ENCODE assay signal across 14 mouse cellular contexts in the genomic region with DNA sequence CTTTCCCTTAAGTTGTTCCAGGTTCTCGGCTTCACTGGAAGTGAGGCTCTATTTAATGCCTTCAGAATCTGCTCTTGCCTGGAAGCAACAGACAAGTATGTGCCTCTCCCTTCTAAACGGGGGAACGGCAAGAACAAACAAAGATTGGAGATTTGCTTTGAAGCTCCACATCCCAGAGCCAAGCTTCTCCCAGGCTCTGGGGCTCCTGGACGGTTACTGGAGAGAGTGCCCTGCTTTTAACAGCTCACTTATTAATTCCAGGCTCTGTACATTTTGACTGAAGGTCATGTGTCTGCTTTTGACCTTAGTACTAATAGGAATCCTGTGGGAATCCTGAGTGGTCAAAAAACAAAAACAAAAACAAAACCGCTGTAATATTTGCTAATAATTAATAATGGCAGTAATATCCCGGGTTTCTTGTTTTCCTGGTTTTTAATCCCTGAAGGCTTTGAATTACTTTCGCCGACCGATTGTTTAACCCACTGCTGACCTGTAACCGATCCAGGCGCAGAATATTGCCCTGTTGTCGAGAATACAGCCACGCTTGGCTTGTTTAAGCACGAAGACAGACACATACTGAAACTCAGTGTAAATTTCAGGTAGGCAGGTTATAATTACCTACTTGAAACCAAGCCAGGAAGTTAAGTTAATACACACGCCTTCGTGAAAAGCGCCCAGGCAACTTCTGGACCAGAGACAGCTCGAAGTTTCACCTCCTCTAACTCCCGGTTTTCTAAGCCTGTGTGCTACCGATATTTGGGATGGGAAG. TPM values are rescaled to one million over a fixed set of nuclear protein-coding genes. Genes with fewer than 3 reads are reported as not detected.
DNase-seq lines count a peak whose midpoint lies in the region; ATAC-seq and TF ChIP-seq lines count a peak whose summit lies in the region.
"Had no signal": no experiment of that assay in that cellular context is flagged by ENCODE, and none has a peak within 500 bp of the region (broad histone marks: within the 10 kb centered on the region; RNA-seq: fewer than 3 reads in every experiment).

No protein-coding gene starts in this region.

- no peaks in the 10 kb centered on the region for H3K27me3 ChIP-seq in lung, embryonic 15.5 days
- no peaks in the 10 kb centered on the region for H3K27me3 ChIP-seq in kidney, adult 2 months (replicated peaks; ENCODE audit: control insufficient read depth, insufficient read depth, low read length)
- H3K27me3 ChIP-seq in limb, embryonic 12.5 days, result no peaks in the 10 kb centered on the region
- H3K27me3 ChIP-seq in forebrain, embryonic 14.5 days (replicated peaks; ENCODE audit: control insufficient read depth, insufficient read depth, low read length), result no peaks in the 10 kb centered on the region
- H3K27me3 ChIP-seq in hindbrain, embryonic 13.5 days, result no peaks in the 10 kb centered on the region
- no peaks in the 10 kb centered on the region for H3K27me3 ChIP-seq in forebrain, embryonic 15.5 days
- H3K27me3 ChIP-seq: midbrain, embryonic 15.5 days; neural tube, embryonic 15.5 days had no signal

- no peak overlapping the region for H3K4me3 ChIP-seq in lung, embryonic 15.5 days
- H3K4me3 ChIP-seq in kidney, adult 2 months (ENCODE audit: insufficient read depth, low read depth, low read length), result no peak overlapping the region
- H3K4me3 ChIP-seq in limb, embryonic 12.5 days (replicated peaks), result no peak overlapping the region
- H3K4me3 ChIP-seq in forebrain, embryonic 14.5 days (ENCODE audit: low read depth, low read length), result no peak overlapping the region
- H3K4me3 ChIP-seq in hindbrain, embryonic 13.5 days, result no peak overlapping the region
- H3K4me3 ChIP-seq in forebrain, embryonic 15.5 days, result no peak overlapping the region
- H3K4me3 ChIP-seq: midbrain, embryonic 15.5 days; neural tube, embryonic 15.5 days had no signal

- peak overlapping the region; percentile 51 for H3K27ac ChIP-seq in lung, embryonic 15.5 days
- H3K27ac ChIP-seq in kidney, adult 2 months (ENCODE audit: insufficient read depth, low read depth, low read length), result peak overlapping the region; percentile 95
- peak overlapping the region; percentile 83 for H3K27ac ChIP-seq in limb, embryonic 12.5 days
- H3K27ac ChIP-seq in forebrain, embryonic 14.5 days (ENCODE audit: low read depth, low read length), result no peak overlapping the region
- no peak overlapping the region for H3K27ac ChIP-seq in hindbrain, embryonic 13.5 days
- no peak overlapping the region for H3K27ac ChIP-seq in forebrain, embryonic 15.5 days (replicated peaks)
- H3K27ac ChIP-seq: midbrain, embryonic 15.5 days; neural tube, embryonic 15.5 days had no signal

- no peak for TF ChIP-seq POLR2A in kidney, adult 2 months (IDR thresholded peaks at IDR 0.05; ENCODE audit: low read depth, low read length)

- no peak overlapping the region for H3K9ac ChIP-seq in lung, embryonic 15.5 days
- no peak overlapping the region for H3K9ac ChIP-seq in limb, embryonic 12.5 days (replicated peaks)
- no peak overlapping the region for H3K9ac ChIP-seq in forebrain, embryonic 14.5 days (ENCODE audit: low read length)
- no peak overlapping the region for H3K9ac ChIP-seq in hindbrain, embryonic 13.5 days
- no peak overlapping the region for H3K9ac ChIP-seq in forebrain, embryonic 15.5 days (replicated peaks)
- H3K9ac ChIP-seq: midbrain, embryonic 15.5 days; neural tube, embryonic 15.5 days had no signal

- no peaks in the 10 kb centered on the region for H3K9me3 ChIP-seq in lung, embryonic 15.5 days
- no peaks in the 10 kb centered on the region for H3K9me3 ChIP-seq in limb, embryonic 12.5 days
- H3K9me3 ChIP-seq in forebrain, embryonic 14.5 days (replicated peaks; ENCODE audit: control insufficient read depth, low read length), result no peaks in the 10 kb centered on the region
- no peaks in the 10 kb centered on the region for H3K9me3 ChIP-seq in hindbrain, embryonic 13.5 days
- no peaks in the 10 kb centered on the region for H3K9me3 ChIP-seq in forebrain, embryonic 15.5 days
- H3K9me3 ChIP-seq: midbrain, embryonic 15.5 days; neural tube, embryonic 15.5 days had no signal

- WGBS in lung, embryonic 15.5 days, result 44% methylated on average over 20 of the region's 20 CpGs
- 26% methylated on average over 20 of the region's 20 CpGs for WGBS in kidney, adult 2 months
- 29% methylated on average over 20 of the region's 20 CpGs for WGBS in limb, embryonic 12.5 days
- WGBS in forebrain, embryonic 14.5 days, result 74% methylated on average over 20 of the region's 20 CpGs
- WGBS in hindbrain, embryonic 13.5 days, result 70% methylated on average over 20 of the region's 20 CpGs
- WGBS in forebrain, embryonic 15.5 days, result 72% methylated on average over 20 of the region's 20 CpGs

- H3K4me1 ChIP-seq in lung, embryonic 15.5 days, result peaks cover 27% of the 10 kb centered on the region
- peaks cover 33% of the 10 kb centered on the region for H3K4me1 ChIP-seq in kidney, adult 2 months (ENCODE audit: control insufficient read depth, insufficient read depth, low read length)
- peaks cover 41% of the 10 kb centered on the region for H3K4me1 ChIP-seq in limb, embryonic 12.5 days (replicated peaks)
- H3K4me1 ChIP-seq in forebrain, embryonic 14.5 days (ENCODE audit: control insufficient read depth, insufficient read depth, low read length), result peaks cover 3% of the 10 kb centered on the region; the same call in 1 of the 2 replicates
- H3K4me1 ChIP-seq in hindbrain, embryonic 13.5 days (replicated peaks), result peaks cover 28% of the 10 kb centered on the region
- peaks cover 16% of the 10 kb centered on the region for H3K4me1 ChIP-seq in forebrain, embryonic 15.5 days

- no peaks in the 10 kb centered on the region for H3K36me3 ChIP-seq in lung, embryonic 15.5 days
- no peaks in the 10 kb centered on the region for H3K36me3 ChIP-seq in kidney, adult 2 months (ENCODE audit: control insufficient read depth, insufficient read depth, low read length)
- H3K36me3 ChIP-seq in limb, embryonic 12.5 days, result no peaks in the 10 kb centered on the region
- no peaks in the 10 kb centered on the region for H3K36me3 ChIP-seq in forebrain, embryonic 14.5 days (ENCODE audit: control insufficient read depth, insufficient read depth, low read length)
- H3K36me3 ChIP-seq in hindbrain, embryonic 13.5 days, result no peaks in the 10 kb centered on the region
- no peaks in the 10 kb centered on the region for H3K36me3 ChIP-seq in forebrain, embryonic 15.5 days
- H3K36me3 ChIP-seq: midbrain, embryonic 15.5 days; neural tube, embryonic 15.5 days had no signal

- H3K4me2 ChIP-seq in lung, embryonic 15.5 days, result 0 out of 2 replicates have a peak overlapping the region, but pooled peaks have one; percentile 8
- H3K4me2 ChIP-seq in limb, embryonic 12.5 days, result peak overlapping the region; percentile 7; the same call in 1 of the 2 replicates
- no peak overlapping the region for H3K4me2 ChIP-seq in forebrain, embryonic 14.5 days (ENCODE audit: low read length)
- no peak overlapping the region for H3K4me2 ChIP-seq in hindbrain, embryonic 13.5 days
- no peak overlapping the region for H3K4me2 ChIP-seq in forebrain, embryonic 15.5 days (replicated peaks)
- H3K4me2 ChIP-seq: midbrain, embryonic 15.5 days; neural tube, embryonic 15.5 days had no signal

- DNase-seq in lung, postnatal 4 days, result no peak
- DNase-seq in kidney, adult 2 months, result peak; percentile 90
- no peak for DNase-seq in adrenal gland, adult 8-10 months
- no peak for DNase-seq in forebrain, embryonic 14.5 days (ENCODE audit: low spot score)
- DNase-seq: gastrocnemius, postnatal 25 days; left cerebral cortex, postnatal 4 days; thymus, postnatal 14 days had no signal

- no peak for ATAC-seq in lung, embryonic 15.5 days (ENCODE audit: borderline replicate concordance, extremely low read depth, low FRiP score, low TSS enrichment)
- no peak for ATAC-seq in limb, embryonic 12.5 days (ENCODE audit: insufficient number of reproducible peaks, insufficient read depth, low FRiP score, low TSS enrichment, low read depth)
- no peak for ATAC-seq in forebrain, embryonic 14.5 days
- ATAC-seq in hindbrain, embryonic 13.5 days (ENCODE audit: low FRiP score), result no peak
- ATAC-seq in forebrain, embryonic 15.5 days (replicated peaks), result no peak
- ATAC-seq: midbrain, embryonic 15.5 days had no signal

- TF ChIP-seq CTCF in kidney, adult 2 months (conservative IDR thresholded peaks at IDR 0.05; ENCODE audit: insufficient read depth, insufficient read length, low read depth, low read length), result no peak

RNA-seq across cellular contexts. Expression of a gene that starts 7.3 kb away (rescaled TPM):
- polyA plus RNA-seq in lung, embryonic 15.5 days (2015; fragmentation: Nextera tagmentation; extraction: Ambion mirVana), result 3.3 and 4.0 TPM in 2 replicates
- not detected in 2 replicates for polyA plus RNA-seq in kidney, adult 2 months (2012; rRNA removed)
- polyA plus RNA-seq in limb, embryonic 12.5 days (2016; fragmentation: Nextera tagmentation; extraction: Ambion mirVana), result 0.99 and 2.6 TPM in 2 replicates
- 1 to 10 TPM; 1.7 to 6.9 (median 5.2) TPM for total RNA-seq in adrenal gland, adult 8-10 months (2022)
- 8.4 TPM in 1 of 2 replicates, not detected in the other for polyA plus RNA-seq in forebrain, embryonic 14.5 days (2014; fragmentation: Nextera tagmentation; extraction: Ambion mirVana)
- polyA plus RNA-seq in hindbrain, embryonic 13.5 days (2015; fragmentation: Nextera tagmentation; extraction: Ambion mirVana), result 5.4 and 6.6 TPM in 2 replicates
- 5.6 and 7.4 TPM in 2 replicates for polyA plus RNA-seq in forebrain, embryonic 15.5 days (2015; fragmentation: Nextera tagmentation; extraction: Ambion mirVana)
- polyA plus RNA-seq: forebrain, embryonic 11.5 days had no signal

Comparison
In these comparisons a context has a peak if more than half of its experiments do, and no peak if none do; other contexts are left out.
1. H3K27ac ChIP-seq: peak in lung, embryonic 15.5 days (single experiment), kidney, adult 2 months (single experiment) and limb, embryonic 12.5 days (single experiment); none in forebrain, embryonic 14.5 days (single experiment), hindbrain, embryonic 13.5 days (single experiment) and forebrain, embryonic 15.5 days (single experiment).
2. H3K4me2 ChIP-seq: peak in lung, embryonic 15.5 days (single experiment) and limb, embryonic 12.5 days (single experiment); none in forebrain, embryonic 14.5 days (single experiment), hindbrain, embryonic 13.5 days (single experiment) and forebrain, embryonic 15.5 days (single experiment).